Mouse (Mus musculus): ENCODE results near the gene Tmem176b. TPM values are rescaled to one million over a fixed set of nuclear protein-coding genes. Genes with fewer than 3 reads are reported as not detected.

The Tmem176b gene
- polyA plus RNA-seq, 1 experiment from 2014 or later, result 113 TPM

DNA sequence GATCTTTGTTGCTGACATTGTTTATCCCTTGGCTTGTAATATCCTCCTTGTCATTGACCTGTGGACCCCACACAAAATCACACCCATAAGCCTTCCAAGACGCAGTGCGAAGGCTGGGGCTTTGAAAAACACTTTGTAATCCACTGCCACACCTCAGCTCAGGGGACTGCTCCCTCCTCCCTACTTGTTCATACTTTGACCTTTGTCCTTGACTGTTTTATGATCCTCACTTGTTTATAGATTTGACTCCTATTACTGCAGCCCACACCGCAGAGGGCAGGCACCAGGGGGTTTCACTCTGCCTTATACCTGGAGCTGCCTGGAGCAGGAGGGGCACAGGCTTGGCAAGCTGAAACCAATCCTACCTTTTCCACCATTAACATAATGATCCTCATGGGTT, 23.4 kb upstream of the Tmem176b start:
- ATAC-seq, result no peak
- Histone ChIP-seq H3K9me3 (replicated peaks; ENCODE audit: control insufficient read depth, low read length, poor library complexity, severe bottlenecking) (no peaks in the 10 kb centered on the region), H3K9ac (ENCODE audit: low read depth, low read length) (no peak overlapping the region), H3K4me1 (ENCODE audit: control insufficient read depth, insufficient read depth, low read length) (peaks cover 3% of the 10 kb centered on the region; the same call in 1 of the 2 replicates), H3K4me2 (ENCODE audit: low read length) (no peak overlapping the region), H3K27me3 (ENCODE audit: control insufficient read depth, insufficient read depth, low read depth, low read length) (no peaks in the 10 kb centered on the region), H3K27ac (ENCODE audit: low read length) (no peak overlapping the region), H3K4me3 (ENCODE audit: low read depth, low read length) (no peak overlapping the region), H3K36me3 (ENCODE audit: control insufficient read depth, insufficient read depth, low read length) (no peaks in the 10 kb centered on the region)
- WGBS, result 63% methylated on average over 3 of the region's 3 CpGs

DNA sequence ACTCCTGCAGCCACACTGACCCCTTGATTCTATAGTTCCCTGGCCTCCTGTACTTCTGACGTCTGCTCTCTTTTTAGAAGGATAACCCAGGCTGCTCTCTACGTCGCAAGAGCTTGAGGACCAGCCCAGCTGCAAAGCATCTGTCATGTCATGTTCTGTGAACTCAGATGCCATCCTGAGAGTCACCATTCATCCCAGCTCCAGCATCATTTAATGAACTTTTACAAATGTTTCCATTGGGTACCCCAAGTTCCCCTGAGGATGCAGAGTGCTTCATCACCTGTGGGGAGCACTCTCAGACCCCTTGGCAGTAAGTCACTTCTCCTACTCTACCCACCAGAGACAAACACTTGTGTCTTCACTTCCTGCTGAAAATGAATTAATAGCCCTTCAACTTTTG, 22.9 kb upstream of the Tmem176b start:
- Histone ChIP-seq H3K4me2 (ENCODE audit: low read length) (no peak overlapping the region), H3K9me3 (replicated peaks; ENCODE audit: control insufficient read depth, low read length, poor library complexity, severe bottlenecking) (no peaks in the 10 kb centered on the region), H3K4me1 (ENCODE audit: control insufficient read depth, insufficient read depth, low read length) (peaks cover 3% of the 10 kb centered on the region; the same call in 1 of the 2 replicates), H3K36me3 (ENCODE audit: control insufficient read depth, insufficient read depth, low read length) (no peaks in the 10 kb centered on the region), H3K27me3 (ENCODE audit: control insufficient read depth, insufficient read depth, low read depth, low read length) (no peaks in the 10 kb centered on the region), H3K4me3 (ENCODE audit: low read depth, low read length) (no peak overlapping the region), H3K9ac (ENCODE audit: low read depth, low read length) (no peak overlapping the region), H3K27ac (ENCODE audit: low read length) (no peak overlapping the region)
- no peak for ATAC-seq
- 62% methylated on average over 3 of the region's 3 CpGs for WGBS

DNA sequence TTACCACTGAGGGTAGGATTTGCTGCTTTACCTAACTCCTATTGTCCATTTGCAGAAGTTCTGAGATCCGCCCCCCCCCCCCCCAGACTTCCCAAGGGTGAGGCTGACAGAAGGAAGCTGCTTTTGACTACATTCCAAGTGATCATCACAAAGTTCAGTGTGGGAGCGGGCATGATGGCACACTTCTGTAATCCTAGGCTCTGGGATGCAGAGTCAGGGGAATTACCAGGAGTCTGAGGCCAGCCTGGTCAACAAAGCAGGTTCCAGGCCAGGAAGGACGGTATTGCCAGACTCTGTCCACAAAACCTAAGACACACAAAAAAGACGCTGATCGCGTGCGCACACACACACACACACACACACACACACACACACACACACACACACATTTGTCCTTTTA, 22.2 kb upstream of the Tmem176b start:
- WGBS, result 85% methylated on average over 7 of the region's 7 CpGs
- Histone ChIP-seq H3K9ac (ENCODE audit: low read depth, low read length) (no peak overlapping the region), H3K27me3 (ENCODE audit: control insufficient read depth, insufficient read depth, low read depth, low read length) (no peaks in the 10 kb centered on the region), H3K4me1 (ENCODE audit: control insufficient read depth, insufficient read depth, low read length) (peaks cover 3% of the 10 kb centered on the region; the same call in 1 of the 2 replicates), H3K4me3 (ENCODE audit: low read depth, low read length) (no peak overlapping the region), H3K36me3 (ENCODE audit: control insufficient read depth, insufficient read depth, low read length) (no peaks in the 10 kb centered on the region), H3K9me3 (replicated peaks; ENCODE audit: control insufficient read depth, low read length, poor library complexity, severe bottlenecking) (no peaks in the 10 kb centered on the region), H3K27ac (ENCODE audit: low read length) (no peak overlapping the region), H3K4me2 (ENCODE audit: low read length) (no peak overlapping the region)
- no peak for ATAC-seq

DNA sequence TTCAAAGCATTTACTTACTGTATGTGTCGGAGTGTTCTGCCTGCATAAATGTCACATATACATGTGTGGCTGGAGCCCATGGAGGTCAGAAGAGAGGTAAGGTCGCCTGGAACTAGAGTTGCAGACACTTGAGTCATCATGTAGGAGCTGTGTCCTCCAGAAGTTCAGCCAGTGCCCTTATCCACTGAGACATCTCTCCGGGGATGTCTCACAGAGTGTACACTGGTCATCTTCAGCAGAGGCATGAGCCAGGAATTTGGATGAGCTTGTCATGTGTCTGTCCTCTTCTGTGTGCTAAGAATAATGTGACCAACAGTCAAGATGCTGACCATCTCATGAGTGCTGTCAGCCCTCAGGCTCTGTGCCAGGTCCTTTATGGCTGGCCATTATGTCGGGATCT, 21.5 kb upstream of the Tmem176b start:
- Histone ChIP-seq H3K4me3 (ENCODE audit: low read depth, low read length) (no peak overlapping the region), H3K4me1 (ENCODE audit: control insufficient read depth, insufficient read depth, low read length) (peaks cover 3% of the 10 kb centered on the region; the same call in 1 of the 2 replicates), H3K27ac (ENCODE audit: low read length) (no peak overlapping the region), H3K4me2 (ENCODE audit: low read length) (no peak overlapping the region), H3K9ac (ENCODE audit: low read depth, low read length) (no peak overlapping the region), H3K36me3 (ENCODE audit: control insufficient read depth, insufficient read depth, low read length) (no peaks in the 10 kb centered on the region), H3K27me3 (ENCODE audit: control insufficient read depth, insufficient read depth, low read depth, low read length) (no peaks in the 10 kb centered on the region), H3K9me3 (replicated peaks; ENCODE audit: control insufficient read depth, low read length, poor library complexity, severe bottlenecking) (no peaks in the 10 kb centered on the region)
- WGBS, result 83% methylated on average over 4 of the region's 4 CpGs
- ATAC-seq, result no peak

DNA sequence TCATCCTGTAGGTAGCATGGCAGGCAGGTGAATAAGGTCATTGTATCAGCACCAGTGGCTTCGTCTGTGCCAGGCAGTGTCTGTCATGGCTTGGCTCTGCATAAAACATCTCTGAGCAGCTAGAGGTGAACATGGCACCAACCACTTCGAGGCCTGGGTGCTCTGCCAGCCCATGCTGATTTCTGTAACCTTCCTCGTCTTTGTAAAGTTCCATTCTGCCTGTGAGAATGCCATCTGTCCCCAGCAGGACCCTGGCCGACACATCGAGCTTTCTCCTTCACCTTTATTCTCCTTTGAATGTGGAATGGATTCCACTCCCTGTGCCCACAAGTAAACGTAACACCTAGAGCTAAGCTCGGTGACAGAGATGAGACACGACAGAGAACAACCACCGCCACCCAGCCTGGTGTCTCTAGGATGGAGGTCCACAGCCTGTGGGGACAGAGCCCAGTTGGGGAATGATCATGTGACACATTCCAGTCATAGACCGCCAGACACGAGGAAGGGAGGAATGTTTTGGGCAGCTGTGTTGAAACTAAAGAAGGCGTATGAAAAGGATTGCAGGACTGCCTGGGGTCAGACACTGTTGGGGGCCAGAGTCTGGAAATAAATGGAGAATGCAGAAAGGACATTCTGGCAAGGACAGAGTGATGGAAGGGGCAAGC, 20.5 kb upstream of the Tmem176b start:
- ATAC-seq, result no peak
- H3K27me3 ChIP-seq (ENCODE audit: control insufficient read depth, insufficient read depth, low read depth, low read length), result no peaks in the 10 kb centered on the region
- H3K4me2 ChIP-seq (ENCODE audit: low read length), result no peak overlapping the region
- WGBS, result 74% methylated on average over 12 of the region's 12 CpGs
- no peak overlapping the region for H3K4me3 ChIP-seq (ENCODE audit: low read depth, low read length)
- no peaks in the 10 kb centered on the region for H3K36me3 ChIP-seq (ENCODE audit: control insufficient read depth, insufficient read depth, low read length)
- no peaks in the 10 kb centered on the region for H3K4me1 ChIP-seq (ENCODE audit: control insufficient read depth, insufficient read depth, low read length)
- H3K9ac ChIP-seq (ENCODE audit: low read depth, low read length), result no peak overlapping the region
- H3K27ac ChIP-seq (ENCODE audit: low read length), result no peak overlapping the region
- no peaks in the 10 kb centered on the region for H3K9me3 ChIP-seq (replicated peaks; ENCODE audit: control insufficient read depth, low read length, poor library complexity, severe bottlenecking)

DNA sequence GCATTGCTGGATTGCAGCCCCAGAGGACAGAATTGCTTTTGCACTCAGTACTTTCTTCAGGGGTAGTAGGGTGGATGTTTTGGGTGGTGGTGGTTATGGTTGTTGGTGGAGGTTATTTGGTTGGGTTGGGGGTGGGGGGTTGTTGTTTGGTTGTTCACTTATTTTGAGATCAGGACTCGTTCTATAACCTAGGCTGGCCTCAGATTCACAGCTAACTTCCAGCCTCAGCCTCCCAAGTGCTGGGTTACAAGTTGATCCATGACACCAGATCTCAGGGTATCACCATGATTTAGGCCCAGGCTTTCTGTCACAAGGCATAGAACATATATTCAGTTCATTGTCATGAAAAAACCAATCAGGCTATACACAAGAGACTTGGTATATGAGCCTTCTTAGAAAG, 19.6 kb upstream of the Tmem176b start:
- H3K4me2 ChIP-seq (ENCODE audit: low read length), result no peak overlapping the region
- H3K36me3 ChIP-seq (ENCODE audit: control insufficient read depth, insufficient read depth, low read length), result no peaks in the 10 kb centered on the region
- 96% methylated on average over 1 of the region's 1 CpGs for WGBS
- H3K4me1 ChIP-seq (ENCODE audit: control insufficient read depth, insufficient read depth, low read length), result no peaks in the 10 kb centered on the region
- no peaks in the 10 kb centered on the region for H3K9me3 ChIP-seq (replicated peaks; ENCODE audit: control insufficient read depth, low read length, poor library complexity, severe bottlenecking)
- H3K4me3 ChIP-seq (ENCODE audit: low read depth, low read length), result no peak overlapping the region
- no peaks in the 10 kb centered on the region for H3K27me3 ChIP-seq (ENCODE audit: control insufficient read depth, insufficient read depth, low read depth, low read length)
- H3K27ac ChIP-seq (ENCODE audit: low read length), result no peak overlapping the region
- H3K9ac ChIP-seq (ENCODE audit: low read depth, low read length), result no peak overlapping the region
- ATAC-seq, result no peak

DNA sequence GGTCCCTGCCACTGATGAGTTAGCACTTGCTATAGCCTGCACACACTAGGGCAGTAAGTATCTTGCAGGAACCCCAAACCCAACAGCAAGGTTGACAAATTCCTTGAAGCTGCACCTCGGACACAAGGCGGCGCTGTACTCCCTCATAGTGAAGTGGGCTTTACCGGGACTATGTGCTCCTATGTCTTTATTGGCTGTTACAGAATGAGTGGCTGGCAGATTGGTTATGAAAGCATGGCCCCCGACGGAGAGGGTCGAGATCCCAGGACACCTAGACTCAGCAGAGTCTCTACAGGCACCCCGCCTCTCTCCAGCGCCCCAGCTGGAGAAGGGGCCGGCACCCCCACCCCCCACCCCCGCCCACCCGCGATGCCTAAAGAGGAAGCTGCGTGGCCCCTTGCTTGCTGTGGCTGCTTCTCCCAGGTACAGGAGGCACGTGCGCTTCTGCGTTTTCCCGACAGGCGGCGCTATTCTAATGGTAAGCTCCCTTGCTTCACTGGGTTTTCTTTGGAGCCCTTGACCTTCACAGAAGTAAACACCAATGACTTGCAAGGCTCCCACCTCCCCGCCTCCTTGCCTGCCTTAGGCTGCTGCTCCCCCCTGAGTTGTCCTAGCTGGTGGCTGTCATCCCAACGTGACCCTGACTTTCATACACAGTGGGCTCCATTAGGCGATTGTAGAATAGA, 19.0 kb upstream of the Tmem176b start:
- Histone ChIP-seq H3K9ac (ENCODE audit: low read depth, low read length) (no peak overlapping the region), H3K4me3 (ENCODE audit: low read depth, low read length) (0 out of 2 replicates have a peak overlapping the region, but pooled peaks have one; percentile 4), H3K27ac (ENCODE audit: low read length) (no peak overlapping the region), H3K4me2 (ENCODE audit: low read length) (peak overlapping the region; percentile 38), H3K36me3 (ENCODE audit: control insufficient read depth, insufficient read depth, low read length) (no peaks in the 10 kb centered on the region), H3K4me1 (ENCODE audit: control insufficient read depth, insufficient read depth, low read length) (no peaks in the 10 kb centered on the region), H3K9me3 (replicated peaks; ENCODE audit: control insufficient read depth, low read length, poor library complexity, severe bottlenecking) (no peaks in the 10 kb centered on the region), H3K27me3 (ENCODE audit: control insufficient read depth, insufficient read depth, low read depth, low read length) (no peaks in the 10 kb centered on the region)
- ATAC-seq, result no peak
- 12% methylated on average over 21 of the region's 23 CpGs for WGBS

DNA sequence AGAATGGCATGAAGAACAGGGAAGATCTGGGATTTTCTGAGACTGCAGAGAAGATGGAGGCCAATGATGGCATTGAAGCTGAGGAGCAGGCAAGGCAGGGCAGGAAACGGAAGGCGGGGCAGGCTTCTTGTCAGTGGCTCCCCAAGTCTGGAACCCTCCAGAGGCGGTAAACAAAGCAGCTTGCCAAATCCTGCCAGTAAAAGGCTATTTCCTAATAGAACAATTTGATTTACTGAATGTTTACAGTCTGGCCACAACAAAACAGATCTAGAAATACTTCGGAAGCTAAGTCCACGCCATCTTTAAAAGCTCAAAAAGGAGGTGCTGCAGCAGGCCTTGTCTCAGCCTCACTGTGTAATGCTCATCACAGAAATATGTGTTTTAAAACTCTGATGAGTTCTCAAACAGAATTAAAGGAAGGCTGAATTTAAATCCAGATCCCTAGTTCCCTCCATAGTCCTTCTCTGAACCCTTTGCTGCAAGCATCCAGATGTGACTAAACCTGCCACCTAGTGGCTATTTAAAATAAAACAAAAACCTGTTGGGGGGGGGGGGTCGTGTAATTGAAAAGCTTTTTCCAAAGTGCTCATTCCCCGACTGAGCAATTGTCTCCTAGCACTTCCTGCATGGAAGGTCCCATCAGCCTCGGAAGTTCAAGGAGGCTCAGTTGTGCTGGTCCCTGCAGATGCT, 16.5 kb upstream of the Tmem176b start:
- no peaks in the 10 kb centered on the region for H3K36me3 ChIP-seq (ENCODE audit: control insufficient read depth, insufficient read depth, low read length)
- no peak overlapping the region for H3K4me3 ChIP-seq (ENCODE audit: low read depth, low read length)
- 50% methylated on average over 8 of the region's 8 CpGs for WGBS
- H3K9ac ChIP-seq (ENCODE audit: low read depth, low read length), result no peak overlapping the region
- no peaks in the 10 kb centered on the region for H3K4me1 ChIP-seq (ENCODE audit: control insufficient read depth, insufficient read depth, low read length)
- H3K4me2 ChIP-seq (ENCODE audit: low read length), result no peak overlapping the region
- no peak for ATAC-seq
- no peaks in the 10 kb centered on the region for H3K9me3 ChIP-seq (replicated peaks; ENCODE audit: control insufficient read depth, low read length, poor library complexity, severe bottlenecking)
- H3K27me3 ChIP-seq (ENCODE audit: control insufficient read depth, insufficient read depth, low read depth, low read length), result no peaks in the 10 kb centered on the region
- no peak overlapping the region for H3K27ac ChIP-seq (ENCODE audit: low read length)

DNA sequence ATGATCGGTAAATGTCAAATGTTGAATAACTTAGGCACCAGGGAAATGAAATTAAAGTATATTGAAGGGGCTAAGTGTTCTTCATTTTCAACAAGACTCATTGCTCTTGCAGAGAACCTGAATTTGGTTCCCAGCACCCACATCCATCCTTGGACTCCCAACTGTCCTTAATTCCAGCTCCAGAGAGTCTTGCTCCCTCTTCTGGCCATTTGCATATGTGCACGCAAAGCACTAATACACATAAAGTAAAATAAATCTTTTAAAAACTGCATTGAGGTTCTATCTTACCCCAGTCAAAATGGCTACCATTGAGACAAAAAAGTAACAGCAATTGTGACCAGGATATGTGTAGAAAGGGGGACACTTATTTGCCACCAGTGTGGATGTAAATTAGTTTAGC, 12.9 kb upstream of the Tmem176b start:
- H3K9ac ChIP-seq (ENCODE audit: low read depth, low read length), result no peak overlapping the region
- no peak overlapping the region for H3K4me3 ChIP-seq (ENCODE audit: low read depth, low read length)
- no peaks in the 10 kb centered on the region for H3K9me3 ChIP-seq (replicated peaks; ENCODE audit: control insufficient read depth, low read length, poor library complexity, severe bottlenecking)
- no peaks in the 10 kb centered on the region for H3K36me3 ChIP-seq (ENCODE audit: control insufficient read depth, insufficient read depth, low read length)
- peaks cover 9% of the 10 kb centered on the region; the same call in 1 of the 2 replicates for H3K4me1 ChIP-seq (ENCODE audit: control insufficient read depth, insufficient read depth, low read length)
- WGBS, result 97% methylated on average over 2 of the region's 2 CpGs
- no peak overlapping the region for H3K27ac ChIP-seq (ENCODE audit: low read length)
- no peaks in the 10 kb centered on the region for H3K27me3 ChIP-seq (ENCODE audit: control insufficient read depth, insufficient read depth, low read depth, low read length)
- no peak for ATAC-seq
- H3K4me2 ChIP-seq (ENCODE audit: low read length), result no peak overlapping the region

Data from midbrain, embryonic 16.5 days (tissue).